Mouse (Mus musculus): ENCODE measurements around the gene Ctnnal1. TPM values are rescaled to one million over a fixed set of nuclear protein-coding genes. Genes with fewer than 3 reads are reported as not detected.

Gene Ctnnal1
- polyA plus RNA-seq, 1 experiment, result not detected

DNA sequence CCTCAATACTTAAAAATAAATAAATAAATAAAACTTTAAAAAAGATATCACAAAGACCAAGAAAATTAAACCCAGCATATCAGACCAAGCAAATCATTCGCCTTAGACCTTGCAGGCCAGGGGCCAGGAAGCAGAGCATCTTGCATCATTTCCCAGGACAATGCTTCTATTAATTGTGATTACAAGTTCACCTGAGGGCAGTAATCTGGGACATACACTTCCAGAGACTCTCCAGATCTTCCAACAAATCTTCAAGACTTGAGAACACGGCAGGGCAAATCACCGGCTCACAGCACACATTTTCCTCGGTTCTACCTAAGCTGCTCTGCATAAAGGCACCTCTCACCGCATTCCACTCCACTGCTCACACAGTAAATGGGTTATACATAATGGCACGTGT lies 16.9 kb downstream of the Ctnnal1 start:
- WGBS, result 84% methylated on average over 6 of the region's 6 CpGs
- no peak for TF ChIP-seq POLR2A (IDR thresholded peaks at IDR 0.05; ENCODE audit: insufficient read depth, low read depth, low read length)
- no peak for TF ChIP-seq CTCF (IDR thresholded peaks at IDR 0.05; ENCODE audit: insufficient read depth, low read depth, low read length)
- H3K4me1 ChIP-seq (ENCODE audit: control insufficient read depth, insufficient read depth, low read length), result 0 out of 2 replicates have a peak, but pooled peaks cover 3% of the 10 kb centered on the region
- no peak overlapping the region for H3K27ac ChIP-seq (ENCODE audit: insufficient read depth, low read depth, low read length)
- H3K4me3 ChIP-seq (ENCODE audit: insufficient read depth, low read depth, low read length), result no peak overlapping the region

DNA sequence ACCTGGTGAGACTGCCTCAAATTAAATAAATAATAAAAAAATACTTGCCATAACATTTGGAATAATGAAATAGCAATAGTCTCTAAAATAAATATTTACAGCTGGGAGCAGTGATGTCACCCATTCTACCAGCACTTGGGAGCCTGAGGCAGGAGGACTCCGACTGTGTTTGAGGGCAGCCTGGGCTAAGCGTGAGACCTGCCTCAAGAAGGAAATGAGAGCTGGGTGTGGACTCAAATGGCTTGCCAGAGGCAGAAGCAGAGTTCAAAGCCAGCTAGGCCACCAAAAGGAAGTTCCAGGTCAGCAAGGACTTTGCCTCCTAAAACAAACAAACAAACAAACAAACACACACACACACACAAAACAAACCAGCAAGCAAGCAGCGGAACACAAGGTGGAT lies 17.6 kb downstream of the Ctnnal1 start:
- 93% methylated on average over 3 of the region's 3 CpGs for WGBS

DNA sequence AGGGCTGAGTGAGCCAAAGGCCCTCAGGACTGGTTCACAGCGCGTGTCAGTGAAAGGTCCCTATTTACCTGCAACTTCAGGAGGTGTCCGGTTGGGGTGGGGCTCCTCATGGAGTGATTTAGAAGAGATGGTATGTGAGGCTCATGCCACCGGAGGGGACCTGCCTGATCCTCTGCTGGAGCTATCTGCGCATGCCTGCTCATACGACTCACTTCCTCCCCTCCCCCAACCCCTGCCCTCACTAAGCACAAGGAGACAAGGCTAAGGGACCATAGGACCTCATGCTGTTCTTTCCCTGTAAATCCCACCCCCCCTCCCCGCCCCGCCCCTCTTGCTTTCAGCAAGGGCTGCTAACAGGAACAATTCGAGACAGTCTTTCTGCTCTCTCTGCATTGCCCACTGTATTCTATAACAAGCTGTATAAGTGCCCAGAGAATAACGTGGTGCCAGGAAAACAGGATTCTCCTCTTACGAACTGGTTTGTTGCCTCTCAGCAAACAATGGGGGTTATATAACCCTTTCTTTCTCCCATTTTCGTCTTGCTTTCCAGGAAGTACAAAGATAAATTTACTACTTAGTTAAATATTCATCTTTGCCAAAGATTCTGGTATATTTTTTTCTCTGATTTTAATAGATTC lies 19.0 kb downstream of the Ctnnal1 start:
- Histone ChIP-seq H3K4me1 (ENCODE audit: control insufficient read depth, insufficient read depth, low read length) (0 out of 2 replicates have a peak, but pooled peaks cover 3% of the 10 kb centered on the region), H3K4me3 (ENCODE audit: insufficient read depth, low read depth, low read length) (no peak overlapping the region), H3K27ac (ENCODE audit: insufficient read depth, low read depth, low read length) (no peak overlapping the region)
- TF ChIP-seq CTCF (IDR thresholded peaks at IDR 0.05; ENCODE audit: insufficient read depth, low read depth, low read length) (no peak), POLR2A (IDR thresholded peaks at IDR 0.05; ENCODE audit: insufficient read depth, low read depth, low read length) (no peak)
- WGBS, result 64% methylated on average over 12 of the region's 12 CpGs

More for the DNA sequence above, 17.6 kb downstream of the Ctnnal1 start:
- Histone ChIP-seq H3K4me3 (ENCODE audit: insufficient read depth, low read depth, low read length) (no peak overlapping the region), H3K27ac (ENCODE audit: insufficient read depth, low read depth, low read length) (no peak overlapping the region), H3K4me1 (ENCODE audit: control insufficient read depth, insufficient read depth, low read length) (0 out of 2 replicates have a peak, but pooled peaks cover 3% of the 10 kb centered on the region)
- TF ChIP-seq CTCF (IDR thresholded peaks at IDR 0.05; ENCODE audit: insufficient read depth, low read depth, low read length) (no peak), POLR2A (IDR thresholded peaks at IDR 0.05; ENCODE audit: insufficient read depth, low read depth, low read length) (no peak)

DNA sequence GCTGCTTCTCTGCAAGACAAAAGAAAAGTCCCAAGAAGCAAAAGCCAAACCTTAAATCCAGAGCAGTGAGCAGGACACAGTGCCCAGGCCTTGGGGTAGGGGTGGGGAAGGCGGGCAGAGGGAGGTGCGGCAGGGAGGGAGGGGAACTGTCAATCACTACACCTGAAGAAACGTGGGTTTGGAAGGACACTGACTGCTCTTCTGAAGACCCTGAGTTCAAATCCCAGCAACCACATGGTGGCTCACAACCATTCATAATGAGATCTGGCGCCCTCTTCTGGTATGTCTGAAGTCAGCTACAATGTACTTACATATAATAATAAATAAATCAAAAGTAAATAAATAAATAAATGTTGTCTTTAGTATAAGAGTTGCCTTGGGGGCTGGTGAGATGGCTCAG lies 20.1 kb downstream of the Ctnnal1 start:
- WGBS, result 89% methylated on average over 4 of the region's 4 CpGs
- H3K27ac ChIP-seq (ENCODE audit: insufficient read depth, low read depth, low read length), result no peak overlapping the region
- TF ChIP-seq POLR2A (IDR thresholded peaks at IDR 0.05; ENCODE audit: insufficient read depth, low read depth, low read length), result no peak
- no peak for TF ChIP-seq CTCF (IDR thresholded peaks at IDR 0.05; ENCODE audit: insufficient read depth, low read depth, low read length)
- no peak overlapping the region for H3K4me3 ChIP-seq (ENCODE audit: insufficient read depth, low read depth, low read length)
- H3K4me1 ChIP-seq (ENCODE audit: control insufficient read depth, insufficient read depth, low read length), result no peaks in the 10 kb centered on the region

DNA sequence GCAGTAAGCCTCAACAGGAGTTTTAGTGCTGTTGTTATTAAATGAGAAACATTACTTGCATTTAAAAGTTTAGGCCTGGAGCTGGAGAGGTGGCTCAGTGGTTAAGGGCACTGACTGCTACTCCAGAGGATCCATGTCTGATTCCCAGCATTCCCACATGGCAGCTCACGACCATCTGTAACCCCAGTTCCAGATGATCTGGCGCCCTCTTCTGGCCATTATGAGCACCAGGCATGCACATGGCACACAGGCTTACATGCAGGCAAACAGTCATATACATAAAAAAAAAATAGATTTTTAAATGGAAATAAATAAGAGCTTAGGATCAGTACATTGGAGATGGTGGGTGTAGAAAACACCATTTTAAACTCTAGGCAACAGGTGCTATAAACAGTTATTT lies 21.0 kb downstream of the Ctnnal1 start:
- TF ChIP-seq CTCF (IDR thresholded peaks at IDR 0.05; ENCODE audit: insufficient read depth, low read depth, low read length), result no peak
- TF ChIP-seq POLR2A (IDR thresholded peaks at IDR 0.05; ENCODE audit: insufficient read depth, low read depth, low read length), result no peak
- Histone ChIP-seq H3K27ac (ENCODE audit: insufficient read depth, low read depth, low read length) (no peak overlapping the region), H3K4me3 (ENCODE audit: insufficient read depth, low read depth, low read length) (no peak overlapping the region), H3K4me1 (ENCODE audit: control insufficient read depth, insufficient read depth, low read length) (no peaks in the 10 kb centered on the region)
- WGBS, result 95% methylated on average over 2 of the region's 2 CpGs

DNA sequence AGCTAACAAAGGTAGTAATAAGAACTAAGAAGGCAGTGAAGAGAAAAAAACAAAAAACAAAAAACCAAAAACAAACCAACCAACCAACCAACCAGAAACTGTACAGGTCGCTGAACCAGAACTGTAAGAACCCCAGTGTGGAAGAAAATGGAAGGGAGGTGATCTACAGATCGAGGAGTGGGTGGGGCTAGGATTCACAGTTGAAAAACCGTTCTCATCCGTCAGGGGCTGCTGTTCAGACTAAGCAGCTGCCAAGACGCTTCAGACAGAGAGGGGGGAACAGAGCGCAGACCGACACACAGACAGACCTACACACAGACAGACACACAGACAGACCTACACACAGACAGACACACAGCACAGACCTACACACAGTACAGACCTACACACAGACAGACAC lies 22.5 kb downstream of the Ctnnal1 start:
- no peak for TF ChIP-seq POLR2A (IDR thresholded peaks at IDR 0.05; ENCODE audit: insufficient read depth, low read depth, low read length)
- TF ChIP-seq CTCF (IDR thresholded peaks at IDR 0.05; ENCODE audit: insufficient read depth, low read depth, low read length), result no peak
- H3K4me1 ChIP-seq (ENCODE audit: control insufficient read depth, insufficient read depth, low read length), result no peaks in the 10 kb centered on the region
- 77% methylated on average over 7 of the region's 7 CpGs for WGBS
- H3K27ac ChIP-seq (ENCODE audit: insufficient read depth, low read depth, low read length), result no peak overlapping the region
- no peak overlapping the region for H3K4me3 ChIP-seq (ENCODE audit: insufficient read depth, low read depth, low read length)

DNA sequence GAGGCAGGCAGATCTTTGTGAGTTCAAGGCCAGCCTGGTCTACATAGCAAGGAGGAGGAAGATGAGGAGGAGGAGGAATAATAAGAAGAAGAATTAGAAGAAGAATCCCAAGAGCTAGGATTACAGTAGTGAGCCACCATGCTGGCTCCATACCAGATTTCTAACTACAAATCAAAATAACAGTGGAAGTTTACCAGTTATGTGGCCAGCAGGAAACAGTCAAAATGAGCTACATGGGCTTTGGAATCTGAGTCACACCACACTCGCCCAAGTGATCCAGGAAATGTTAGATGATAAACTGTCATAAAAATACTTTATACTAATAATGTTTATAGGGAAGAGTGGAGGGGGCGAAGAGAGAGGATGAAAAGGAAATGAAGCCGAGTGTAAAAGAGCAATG lies 24.7 kb downstream of the Ctnnal1 start:
- Histone ChIP-seq H3K27ac (ENCODE audit: insufficient read depth, low read depth, low read length) (no peak overlapping the region), H3K4me3 (ENCODE audit: insufficient read depth, low read depth, low read length) (no peak overlapping the region), H3K4me1 (ENCODE audit: control insufficient read depth, insufficient read depth, low read length) (no peaks in the 10 kb centered on the region)
- 94% methylated on average over 3 of the region's 3 CpGs for WGBS
- no peak for TF ChIP-seq CTCF (IDR thresholded peaks at IDR 0.05; ENCODE audit: insufficient read depth, low read depth, low read length)
- TF ChIP-seq POLR2A (IDR thresholded peaks at IDR 0.05; ENCODE audit: insufficient read depth, low read depth, low read length), result no peak

DNA sequence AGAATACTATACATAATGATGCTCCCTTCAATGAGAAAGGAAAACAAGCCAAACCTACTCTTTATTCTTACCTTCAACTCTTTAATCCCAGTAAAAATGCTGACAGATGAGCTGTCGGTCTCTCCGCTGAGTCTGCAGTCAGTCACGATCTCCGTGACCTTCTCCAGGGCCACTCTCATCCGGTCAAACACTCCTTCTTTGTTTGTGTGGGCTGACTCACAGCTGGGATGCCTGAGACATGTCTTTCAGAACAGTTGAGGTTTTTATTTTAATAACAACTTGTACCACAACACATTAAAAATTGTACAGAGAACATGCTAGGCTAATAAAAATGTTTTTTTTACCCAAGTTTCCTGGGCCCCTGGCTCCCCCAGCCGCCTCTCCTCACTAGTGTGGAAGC lies 27.3 kb downstream of the Ctnnal1 start:
- WGBS, result 85% methylated on average over 6 of the region's 6 CpGs
- Histone ChIP-seq H3K27ac (ENCODE audit: insufficient read depth, low read depth, low read length) (no peak overlapping the region), H3K4me3 (ENCODE audit: insufficient read depth, low read depth, low read length) (no peak overlapping the region), H3K4me1 (ENCODE audit: control insufficient read depth, insufficient read depth, low read length) (no peaks in the 10 kb centered on the region)
- TF ChIP-seq POLR2A (IDR thresholded peaks at IDR 0.05; ENCODE audit: insufficient read depth, low read depth, low read length), result no peak
- TF ChIP-seq CTCF (IDR thresholded peaks at IDR 0.05; ENCODE audit: insufficient read depth, low read depth, low read length), result no peak

DNA sequence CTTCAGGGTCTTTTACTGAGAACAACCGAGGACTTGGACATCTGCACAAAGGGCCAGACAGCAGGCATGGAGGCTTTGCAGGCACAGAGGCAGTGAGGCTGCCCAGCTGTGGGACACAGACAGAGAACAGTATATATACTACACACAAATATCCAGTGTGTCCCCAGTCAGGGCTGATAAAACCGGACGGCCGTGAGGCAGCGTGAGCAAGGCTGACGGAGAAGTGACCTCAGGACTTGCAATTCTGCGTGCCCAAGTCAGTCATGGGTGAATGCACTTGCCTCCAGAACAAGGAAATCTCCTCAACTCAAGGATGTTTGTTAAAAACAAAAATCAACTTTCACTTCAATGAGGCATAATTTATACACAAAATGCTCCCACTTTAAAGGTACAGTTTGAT lies 33.0 kb downstream of the Ctnnal1 start:
- WGBS, result 85% methylated on average over 7 of the region's 7 CpGs
- Histone ChIP-seq H3K27ac (ENCODE audit: insufficient read depth, low read depth, low read length) (no peak overlapping the region), H3K4me1 (ENCODE audit: control insufficient read depth, insufficient read depth, low read length) (no peaks in the 10 kb centered on the region), H3K4me3 (ENCODE audit: insufficient read depth, low read depth, low read length) (no peak overlapping the region)
- TF ChIP-seq POLR2A (IDR thresholded peaks at IDR 0.05; ENCODE audit: insufficient read depth, low read depth, low read length) (no peak), CTCF (IDR thresholded peaks at IDR 0.05; ENCODE audit: insufficient read depth, low read depth, low read length) (no peak)
